Mouse (Mus musculus): ENCODE results near the gene 2310079G19Rik.

2310079G19Rik gene

GRCm38 (mm10) chr16:88627566-88627965 lies at the start of gene 2310079G19Rik:
Gene 2310079G19Rik, minus strand, starts transcription at chr16:88627666.
- no peak for DNase-seq

GRCm38 (mm10) chr16:88671571-88671970 lies 44.1 kb upstream of the 2310079G19Rik start, which contains the start of gene Krtap27-1:
Gene Krtap27-1, minus strand, starts transcription at chr16:88671671.
- no peak for DNase-seq

GRCm38 (mm10) chr16:88657426-88657825 lies 30.0 kb upstream of the 2310079G19Rik start:
- DNase-seq, result no peak

- no peak for DNase-seq
These were observed 24.5 kb upstream of the 2310079G19Rik start for GRCm38 (mm10) chr16:88651952-88652351.

GRCm38 (mm10) chr16:88651082-88651481 lies 23.6 kb upstream of the 2310079G19Rik start:
- no peak for DNase-seq

- DNase-seq, result no peak
These were observed 19.9 kb upstream of the 2310079G19Rik start, which contains the start of gene Krtap26-1 for GRCm38 (mm10) chr16:88647358-88647846. Gene Krtap26-1, minus strand, starts transcription at chr16:88647796.

- no peak for DNase-seq
These were observed 19.1 kb upstream of the 2310079G19Rik start for GRCm38 (mm10) chr16:88646366-88647111.

GRCm38 (mm10) chr16:88640053-88640452 lies 12.6 kb upstream of the 2310079G19Rik start:
- DNase-seq, result no peak

GRCm38 (mm10) chr16:88635142-88635541 lies 7.7 kb upstream of the 2310079G19Rik start:
- DNase-seq, result no peak

GRCm38 (mm10) chr16:88631474-88631873 lies 4.0 kb upstream of the 2310079G19Rik start:
- DNase-seq, result no peak

GRCm38 (mm10) chr16:88612712-88613111 lies 14.8 kb downstream of the 2310079G19Rik start:
- no peak for DNase-seq

- DNase-seq, result no peak
These were observed 15.5 kb downstream of the 2310079G19Rik start, which contains the start of gene Krtap24-1 for GRCm38 (mm10) chr16:88611922-88612321. Gene Krtap24-1, minus strand, starts transcription at chr16:88612279.

- no peak for DNase-seq
These were observed 22.9 kb downstream of the 2310079G19Rik start for GRCm38 (mm10) chr16:88604570-88604969.

GRCm38 (mm10) chr16:88602464-88602863 lies 25.0 kb downstream of the 2310079G19Rik start:
- no peak for DNase-seq

GRCm38 (mm10) chr16:88600303-88600702 lies 27.2 kb downstream of the 2310079G19Rik start:
- DNase-seq, result no peak

GRCm38 (mm10) chr16:88599504-88600237 lies 27.8 kb downstream of the 2310079G19Rik start:
- DNase-seq, result no peak

GRCm38 (mm10) chr16:88592758-88593157 lies 34.7 kb downstream of the 2310079G19Rik start:
- DNase-seq, result no peak

GRCm38 (mm10) chr16:88583338-88583737 lies 44.1 kb downstream of the 2310079G19Rik start:
- DNase-seq, result no peak
